Comparison of ENCODE assay signal across 9 mouse cellular contexts in genomic region chr8:111729233-111730170, GRCm38 (mm10). TPM values are rescaled to one million over a fixed set of nuclear protein-coding genes. Genes with fewer than 3 reads are reported as not detected.
DNase-seq lines count a peak whose midpoint lies in the region; ATAC-seq lines count a peak whose summit lies in the region.
"Had no signal": no experiment of that assay in that cellular context is flagged by ENCODE, and none has a peak within 500 bp of the region (broad histone marks: within the 10 kb centered on the region; RNA-seq: fewer than 3 reads in every experiment).

No protein-coding gene starts in this region.

- H3K27me3 ChIP-seq in megakaryocyte, embryonic 14.5 days (replicated peaks), result peaks cover 87% of the 10 kb centered on the region
- H3K27me3 ChIP-seq in kidney, embryonic 14.5 days (ENCODE audit: control insufficient read depth, insufficient read depth, low read length), result no peaks in the 10 kb centered on the region
- H3K27me3 ChIP-seq in stomach, embryonic 14.5 days (ENCODE audit: control insufficient read depth, insufficient read depth, low read length), result no peaks in the 10 kb centered on the region
- no peaks in the 10 kb centered on the region for H3K27me3 ChIP-seq in forebrain, embryonic 15.5 days
- H3K27me3 ChIP-seq: hindbrain, embryonic 15.5 days had no signal

- H3K36me3 ChIP-seq in megakaryocyte, embryonic 14.5 days (replicated peaks; ENCODE audit: low read length), result no peaks in the 10 kb centered on the region
- H3K36me3 ChIP-seq in kidney, embryonic 14.5 days (ENCODE audit: control insufficient read depth, insufficient read depth, low read length), result no peaks in the 10 kb centered on the region
- H3K36me3 ChIP-seq in stomach, embryonic 14.5 days (ENCODE audit: control insufficient read depth, insufficient read depth, low read length), result no peaks in the 10 kb centered on the region; the same call in 1 of the 2 replicates
- no peaks in the 10 kb centered on the region for H3K36me3 ChIP-seq in forebrain, embryonic 15.5 days
- H3K36me3 ChIP-seq: hindbrain, embryonic 15.5 days had no signal

- H3K9ac ChIP-seq in kidney, embryonic 14.5 days (ENCODE audit: low read depth, low read length), result 0 out of 2 replicates have a peak overlapping the region, but pooled peaks have one; percentile 5
- no peak overlapping the region for H3K9ac ChIP-seq in stomach, embryonic 14.5 days (replicated peaks; ENCODE audit: low read depth, low read length)
- no peak overlapping the region for H3K9ac ChIP-seq in forebrain, embryonic 15.5 days (replicated peaks)
- H3K9ac ChIP-seq: hindbrain, embryonic 15.5 days had no signal

- peak overlapping the region; percentile 48; the same call in 1 of the 2 replicates for H3K27ac ChIP-seq in kidney, embryonic 14.5 days (ENCODE audit: low read depth, low read length)
- H3K27ac ChIP-seq in stomach, embryonic 14.5 days (ENCODE audit: low read length), result no peak overlapping the region
- H3K27ac ChIP-seq in forebrain, embryonic 15.5 days (replicated peaks), result no peak overlapping the region
- H3K27ac ChIP-seq: hindbrain, embryonic 15.5 days had no signal

- H3K4me1 ChIP-seq in megakaryocyte, embryonic 14.5 days, result peaks cover 83% of the 10 kb centered on the region
- H3K4me1 ChIP-seq in kidney, embryonic 14.5 days (ENCODE audit: control insufficient read depth, insufficient read depth, low read length), result peaks cover 76% of the 10 kb centered on the region
- peaks cover 62% of the 10 kb centered on the region for H3K4me1 ChIP-seq in stomach, embryonic 14.5 days (ENCODE audit: control insufficient read depth, insufficient read depth, low read length)
- H3K4me1 ChIP-seq in forebrain, embryonic 15.5 days, result peaks cover 67% of the 10 kb centered on the region

- peak; percentile 87 for DNase-seq in adrenal gland, adult 2 months
- DNase-seq in adrenal gland, adult 18-20 months (ENCODE audit: low spot score in 2 of 2), result no peak

- no peak for ATAC-seq in megakaryocyte, adult 5-6 weeks (ENCODE audit: poor library complexity, severe bottlenecking)
- no peak for ATAC-seq in kidney, embryonic 14.5 days (ENCODE audit: low FRiP score, low TSS enrichment)
- ATAC-seq in stomach, embryonic 14.5 days (ENCODE audit: insufficient number of reproducible peaks, insufficient read depth, low FRiP score, low read depth), result no peak
- ATAC-seq in forebrain, embryonic 15.5 days (replicated peaks), result no peak
- ATAC-seq in erythroblast, adult 5-6 weeks (replicated peaks; ENCODE audit: low FRiP score, poor library complexity, severe bottlenecking), result no peak

- 40% methylated on average over 7 of the region's 7 CpGs for WGBS in kidney, embryonic 14.5 days
- WGBS in stomach, embryonic 14.5 days, result 63% methylated on average over 7 of the region's 7 CpGs
- 73% methylated on average over 7 of the region's 7 CpGs for WGBS in forebrain, embryonic 15.5 days

- peak overlapping the region; percentile 54 for H3K4me3 ChIP-seq in megakaryocyte, embryonic 14.5 days (replicated peaks)
- H3K4me3 ChIP-seq in kidney, embryonic 14.5 days (ENCODE audit: low read length), result no peak overlapping the region
- H3K4me3 ChIP-seq in stomach, embryonic 14.5 days (ENCODE audit: low read depth, low read length), result no peak overlapping the region
- H3K4me3 ChIP-seq in forebrain, embryonic 15.5 days, result no peak overlapping the region
- H3K4me3 ChIP-seq: hindbrain, embryonic 15.5 days had no signal

- H3K9me3 ChIP-seq in megakaryocyte, embryonic 14.5 days, result no peaks in the 10 kb centered on the region
- no peaks in the 10 kb centered on the region for H3K9me3 ChIP-seq in kidney, embryonic 14.5 days (ENCODE audit: control insufficient read depth, low read length)
- H3K9me3 ChIP-seq in stomach, embryonic 14.5 days (ENCODE audit: control insufficient read depth, low read depth, low read length), result no peaks in the 10 kb centered on the region
- H3K9me3 ChIP-seq in forebrain, embryonic 15.5 days, result no peaks in the 10 kb centered on the region
- H3K9me3 ChIP-seq: hindbrain, embryonic 15.5 days had no signal

- peak overlapping the region; percentile 76 for H3K4me2 ChIP-seq in kidney, embryonic 14.5 days (replicated peaks; ENCODE audit: low read depth, low read length)
- H3K4me2 ChIP-seq in stomach, embryonic 14.5 days (replicated peaks; ENCODE audit: low read depth, low read length), result peak overlapping the region; percentile 74; the same call in 1 of the 2 replicates
- no peak overlapping the region for H3K4me2 ChIP-seq in forebrain, embryonic 15.5 days (replicated peaks)

RNA-seq across cellular contexts. Expression of gene Bcar1, which starts 14.1 kb away (rescaled TPM):
- total RNA-seq in adrenal gland, adult 2 months (2021), result 10 to 100 TPM; 76.9 to 91.2 TPM
- polyA plus RNA-seq in adrenal gland, adult 2 months (2012; rRNA removed), result 204 and 210 TPM in 2 replicates
- total RNA-seq in adrenal gland, adult 18-20 months (2021), result 100 to 1,000 TPM in 1 of 2 experiments, 10 to 100 TPM in 1; 83.9 to 120 TPM
- 1.1 and 1.5 TPM in 2 replicates for polyA plus RNA-seq in megakaryocyte, embryonic 14.5 days (2012; ENCODE audit: insufficient read depth, low replicate concordance)
- 0.21 TPM in 1 of 2 replicates, not detected in the other for total RNA-seq in megakaryocyte, adult 5-6 weeks (2015)
- not detected in 2 replicates for total RNA-seq in megakaryocyte, adult 5-6 weeks (2017)
- polyA plus RNA-seq in kidney, embryonic 14.5 days (2014; fragmentation: Nextera tagmentation; extraction: Ambion mirVana), result 39.1 and 55.6 TPM in 2 replicates
- 43.5 and 46.5 TPM in 2 replicates for polyA plus RNA-seq in stomach, embryonic 14.5 days (2014; fragmentation: Nextera tagmentation; extraction: Ambion mirVana)
- 51.8 and 55.1 TPM in 2 replicates for polyA plus RNA-seq in forebrain, embryonic 15.5 days (2015; fragmentation: Nextera tagmentation; extraction: Ambion mirVana)
- total RNA-seq in erythroblast, adult 5-6 weeks (2015; ENCODE audit: low replicate concordance), result not detected in 2 replicates
- not detected in 2 replicates for total RNA-seq in erythroblast, adult 5-6 weeks (2017; ENCODE audit: low replicate concordance)

RNA-seq across cellular contexts. Expression of gene Ctrb1, which starts 38.7 kb away (rescaled TPM):
- under 1 TPM in 1 of 2 experiments, not detected in 1; 0.90 TPM for total RNA-seq in adrenal gland, adult 2 months (2021)
- polyA plus RNA-seq in adrenal gland, adult 2 months (2012; rRNA removed), result 0.51 and 0.67 TPM in 2 replicates
- total RNA-seq in adrenal gland, adult 18-20 months (2021), result not detected
- 3.6 TPM in 1 of 2 replicates, not detected in the other for polyA plus RNA-seq in megakaryocyte, embryonic 14.5 days (2012; ENCODE audit: insufficient read depth, low replicate concordance)
- not detected in 2 replicates for total RNA-seq in megakaryocyte, adult 5-6 weeks (2015)
- total RNA-seq in megakaryocyte, adult 5-6 weeks (2017), result not detected in 2 replicates
- polyA plus RNA-seq in kidney, embryonic 14.5 days (2014; fragmentation: Nextera tagmentation; extraction: Ambion mirVana), result not detected in 2 replicates
- 201 TPM in 1 of 2 replicates, not detected in the other for polyA plus RNA-seq in stomach, embryonic 14.5 days (2014; fragmentation: Nextera tagmentation; extraction: Ambion mirVana)
- polyA plus RNA-seq in forebrain, embryonic 15.5 days (2015; fragmentation: Nextera tagmentation; extraction: Ambion mirVana), result not detected in 2 replicates
- not detected in 2 replicates for total RNA-seq in erythroblast, adult 5-6 weeks (2015; ENCODE audit: low replicate concordance)
- not detected in 2 replicates for total RNA-seq in erythroblast, adult 5-6 weeks (2017; ENCODE audit: low replicate concordance)

Comparison
In these comparisons a context has a peak if more than half of its experiments do, and no peak if none do; other contexts are left out.
1. RNA of gene Bcar1, which starts 14.1 kb away (polyA plus RNA-seq): 204 to 210 TPM in adrenal gland, adult 2 months, 39.1 to 55.6 TPM in kidney, embryonic 14.5 days, 51.8 to 55.1 TPM in forebrain, embryonic 15.5 days and 43.5 to 46.5 TPM in stomach, embryonic 14.5 days; 1.1 to 1.5 TPM in megakaryocyte, embryonic 14.5 days; every median in the first group is over 10 times any median in the second.